Comparison of ENCODE assay signal across 8 mouse cellular contexts in genomic region chr2:102900875-102901827, GRCm38 (mm10). TPM values are rescaled to one million over a fixed set of nuclear protein-coding genes. Genes with fewer than 3 reads are reported as not detected.
A peak's percentile ranks its signal among the peaks of the same experiment; 100 is the strongest.
DNase-seq lines count a peak whose midpoint lies in the region; ATAC-seq lines count a peak whose summit lies in the region.

Gene Cd44, minus strand, starts transcription at chr2:102901665.

- peak within 1 kb of the TSS; percentile 71 for H3K4me3 ChIP-seq in heart, embryonic 16.5 days (ENCODE audit: low read length)

- DNase-seq in CD4-positive, CD25-positive, alpha-beta regulatory T cell, adult 2 months (ENCODE audit: low read depth, low spot score) = peak; percentile 74
- peak; percentile 68 for DNase-seq in adipocyte (ENCODE audit: low spot score)
- peak; percentile 48 for DNase-seq in kidney, postnatal 14 days
- DNase-seq in right cerebral cortex, postnatal 14 days = peak; percentile 13
- peak; percentile 65 for DNase-seq in yolk sac, embryonic 10.5 days (ENCODE audit: low spot score)

- no peaks in the 10 kb centered on the region for H3K27me3 ChIP-seq in heart, embryonic 16.5 days (ENCODE audit: control insufficient read depth, insufficient read depth, low read length)

- peak; percentile 71 for ATAC-seq in erythroblast, adult 5-6 weeks (replicated peaks; ENCODE audit: low FRiP score, poor library complexity, severe bottlenecking)
- peak; percentile 87 for ATAC-seq in heart, embryonic 16.5 days (replicated peaks; ENCODE audit: extremely low read depth, insufficient read depth, low FRiP score)
- ATAC-seq in megakaryocyte, adult 5-6 weeks (ENCODE audit: poor library complexity, severe bottlenecking) = peak; percentile 70

- peak within 1 kb of the TSS; percentile 78 for H3K9ac ChIP-seq in heart, embryonic 16.5 days (ENCODE audit: low read length)

- no peaks in the 10 kb centered on the region for H3K36me3 ChIP-seq in heart, embryonic 16.5 days (ENCODE audit: control insufficient read depth, insufficient read depth)

- WGBS in heart, embryonic 16.5 days = under 1% methylated on average over 29 of the region's 29 CpGs

- H3K4me2 ChIP-seq in heart, embryonic 16.5 days (ENCODE audit: low read depth, low read length) = peak within 1 kb of the TSS; percentile 82

- peak within 1 kb of the TSS; percentile 74 for H3K27ac ChIP-seq in heart, embryonic 16.5 days (ENCODE audit: low read length)

- H3K9me3 ChIP-seq in heart, embryonic 16.5 days (replicated peaks; ENCODE audit: control insufficient read depth, low read length) = no peaks in the 10 kb centered on the region

- peaks cover 16% of the 10 kb centered on the region for H3K4me1 ChIP-seq in heart, embryonic 16.5 days (ENCODE audit: control insufficient read depth, insufficient read depth, low read length)

RNA-seq across cellular contexts. Expression of gene Cd44, which starts in this region (rescaled TPM):
- total RNA-seq in erythroblast, adult 5-6 weeks (2015; ENCODE audit: low replicate concordance) = 59.9 and 67.5 TPM in 2 replicates
- total RNA-seq in erythroblast, adult 5-6 weeks (2017; ENCODE audit: low replicate concordance) = 36.5 and 44.4 TPM in 2 replicates
- 17.3 and 19.1 TPM in 2 replicates for polyA plus RNA-seq in heart, embryonic 16.5 days (2015; fragmentation: Nextera tagmentation; extraction: Ambion mirVana)
- 358 and 368 TPM in 2 replicates for total RNA-seq in megakaryocyte, adult 5-6 weeks (2015)
- 289 and 337 TPM in 2 replicates for total RNA-seq in megakaryocyte, adult 5-6 weeks (2017)

Comparison
In these comparisons a context has a peak if more than half of its experiments do, and no peak if none do; other contexts are left out.
1. Peak in every context shown above with its lines: DNase-seq, ATAC-seq, H3K4me3 ChIP-seq and H3K27ac ChIP-seq.
2. RNA of gene Cd44 (total RNA-seq): 289 to 368 TPM in megakaryocyte, adult 5-6 weeks; 36.5 to 67.5 TPM in erythroblast, adult 5-6 weeks; every median in the first group is over 4 times any median in the second.
3. DNase-seq: peak in every context shown above with its lines; median percentile 74 in CD4-positive, CD25-positive, alpha-beta regulatory T cell, adult 2 months; 68 in adipocyte; 65 in yolk sac, embryonic 10.5 days; 48 in kidney, postnatal 14 days; 13 in right cerebral cortex, postnatal 14 days.